Mouse (Mus musculus) stomach, postnatal 0 days (tissue): ENCODE measurements around the gene Supt3. TPM values are rescaled to one million over a fixed set of nuclear protein-coding genes. Genes with fewer than 3 reads are reported as not detected.

Experiments used
- ATAC-seq: fragments of 200-750 bp; cut with Nextera tagmentation; 2 replicates; pipeline ENCODE4 v1.8.0; 2017; ENCODE audit not compliant: low FRiP score, low TSS enrichment
- DNase-seq: peaks from one replicate; pipeline ENCODE4 v3.0.0-alpha.2; 2016; ENCODE audit warnings: low spot score
- H3K27ac ChIP-seq: fragments of 300-500 bp; sonication (generic); replicated peaks from 2 replicates; pipeline ENCODE4 v1.5.1; 2014; ENCODE audit warnings: mild to moderate bottlenecking, control low read depth
- H3K27me3 ChIP-seq: fragments of 300-500 bp; sonication (generic); 2 replicates; pipeline ENCODE4 v1.6.1; 2014; ENCODE audit warnings: low read length; ENCODE audit not compliant: control insufficient read depth, insufficient read depth
- H3K36me3 ChIP-seq: fragments of 300-500 bp; sonication (generic); 2 replicates; pipeline ENCODE4 v1.6.1; 2014; ENCODE audit warnings: low read length, mixed read lengths; ENCODE audit not compliant: control insufficient read depth, insufficient read depth
- H3K4me1 ChIP-seq: fragments of 300-500 bp; sonication (generic); replicated peaks from 2 replicates; pipeline ENCODE4 v1.6.1; 2014; ENCODE audit warnings: antibody characterized with exemption; ENCODE audit not compliant: control insufficient read depth, insufficient read depth
- H3K4me2 ChIP-seq: fragments of 300-500 bp; sonication (generic); replicated peaks from 2 replicates; pipeline ENCODE4 v1.6.1; 2014; ENCODE audit warnings: low read depth, mild to moderate bottlenecking, control low read depth, moderate library complexity
- H3K4me3 ChIP-seq: fragments of 300-500 bp; sonication (generic); 2 replicates; pipeline ENCODE4 v1.5.1; 2014; ENCODE audit warnings: low read depth, low read length, control low read depth
- H3K9ac ChIP-seq: fragments of 300-500 bp; sonication (generic); 2 replicates; pipeline ENCODE4 v1.6.1; 2014; ENCODE audit warnings: mild to moderate bottlenecking, low read length, control low read depth, mixed read lengths
- H3K9me3 ChIP-seq: fragments of 300-500 bp; sonication (generic); 2 replicates; pipeline ENCODE4 v1.6.1; 2016; ENCODE audit warnings: low read length; ENCODE audit not compliant: control insufficient read depth
- CTCF ChIP-seq: IDR thresholded peaks from 2 replicates; pipeline ENCODE4 v1.5.1; 2016; ENCODE audit warnings: antibody characterized with exemption, low read depth, mild to moderate bottlenecking, moderate library complexity
- EP300 ChIP-seq: optimal IDR thresholded peaks from 2 replicates; pipeline ENCODE3; 2016; ENCODE audit warnings: antibody characterized with exemption
- WGBS: fragments of 180-500 bp; shearing (Covaris S2); extraction: QIAGEN DNeasy Blood & Tissue Kit; methylation state at CpG from one replicate; pipeline ENCODE4 v1.1.7; 2014; 5-methylcytosine and 5-hydroxymethylcytosine counted together
- polyA plus RNA-seq: library from polyadenylated mRNA; unstranded; fragments of >200 nt; fragmentation: Nextera tagmentation; extraction: Ambion mirVana; gene quantifications from 2 replicates; pipeline ENCODE4 v1.2.1, GENCODE M21; 2015

The Supt3 gene
- polyA plus RNA-seq: 8.9 and 10.7 TPM in 2 replicates

GRCm38 (mm10) chr17:44776738-44777270 lies at the start of gene Supt3:
Supt3 (plus strand) TSS chr17:44777152.
- DNase-seq (peak; percentile 95), ATAC-seq (peak; percentile 97)
- 1% methylated on average over 40 of the region's 40 CpGs for WGBS
- peak within 1 kb of the TSS; percentile 92 for H3K27ac ChIP-seq
- no peaks in the 10 kb centered on the region for H3K27me3 ChIP-seq
- H3K4me2 ChIP-seq: peak within 1 kb of the TSS; percentile 77
- TF ChIP-seq EP300: no peak
- TF ChIP-seq CTCF: peak; percentile 60
- no peaks in the 10 kb centered on the region for H3K9me3 ChIP-seq
- H3K4me1 ChIP-seq: no peaks in the 10 kb centered on the region
- peak within 1 kb of the TSS; percentile 85 for H3K4me3 ChIP-seq
- H3K36me3 ChIP-seq: no peaks in the 10 kb centered on the region
- H3K9ac ChIP-seq: peak within 1 kb of the TSS; percentile 87

- Histone ChIP-seq H3K4me2 (no peak overlapping the region), H3K4me3 (no peak overlapping the region), H3K27me3 (no peaks in the 10 kb centered on the region), H3K4me1 (no peaks in the 10 kb centered on the region), H3K27ac (no peak overlapping the region), H3K9me3 (no peaks in the 10 kb centered on the region), H3K36me3 (no peaks in the 10 kb centered on the region), H3K9ac (no peak overlapping the region)
- TF ChIP-seq CTCF: no peak
- TF ChIP-seq EP300: no peak
- ATAC-seq: no peak
- DNase-seq: no peak
These were observed 49.3 kb upstream of the Supt3 start for GRCm38 (mm10) chr17:44727675-44728074.

- no peak for ATAC-seq
- TF ChIP-seq EP300 (no peak), CTCF (no peak)
- no peaks in the 10 kb centered on the region for H3K4me1 ChIP-seq
- H3K9ac ChIP-seq: no peak overlapping the region
- 41% methylated on average over 2 of the region's 2 CpGs for WGBS
- no peak overlapping the region for H3K4me3 ChIP-seq
- no peak for DNase-seq
- H3K27me3 ChIP-seq: 0 out of 2 replicates have a peak, but pooled peaks cover 1% of the 10 kb centered on the region
- no peak overlapping the region for H3K27ac ChIP-seq
- H3K36me3 ChIP-seq: no peaks in the 10 kb centered on the region
- H3K9me3 ChIP-seq: no peaks in the 10 kb centered on the region
- no peak overlapping the region for H3K4me2 ChIP-seq
These were observed 48.5 kb upstream of the Supt3 start for GRCm38 (mm10) chr17:44728464-44728863.

GRCm38 (mm10) chr17:44733544-44734310 lies 43.2 kb upstream of the Supt3 start:
- H3K27ac ChIP-seq: no peak overlapping the region
- peaks cover 3% of the 10 kb centered on the region; the same call in 1 of the 2 replicates for H3K27me3 ChIP-seq
- 17% methylated on average over 23 of the region's 23 CpGs for WGBS
- no peak for DNase-seq
- H3K4me3 ChIP-seq: peak overlapping the region; percentile 69
- peak overlapping the region; percentile 90 for H3K4me2 ChIP-seq
- no peak for TF ChIP-seq CTCF
- no peaks in the 10 kb centered on the region for H3K9me3 ChIP-seq
- H3K4me1 ChIP-seq: no peaks in the 10 kb centered on the region; the same call in 1 of the 2 replicates
- H3K9ac ChIP-seq: no peak overlapping the region
- no peak for ATAC-seq
- no peaks in the 10 kb centered on the region for H3K36me3 ChIP-seq

GRCm38 (mm10) chr17:44734501-44735222 lies 42.3 kb upstream of the Supt3 start:
- DNase-seq: peak; percentile 50
- Histone ChIP-seq H3K4me3 (peak overlapping the region; percentile 69), H3K4me1 (no peaks in the 10 kb centered on the region; the same call in 1 of the 2 replicates), H3K27me3 (peaks cover 3% of the 10 kb centered on the region; the same call in 1 of the 2 replicates), H3K27ac (peak overlapping the region; percentile 8; the same call in 1 of the 2 replicates), H3K9ac (peak overlapping the region; percentile 58), H3K4me2 (peak overlapping the region; percentile 90), H3K9me3 (no peaks in the 10 kb centered on the region), H3K36me3 (no peaks in the 10 kb centered on the region)
- TF ChIP-seq CTCF (0 out of 2 replicates have a peak, but pooled peaks have one; percentile 9), EP300 (no peak)
- WGBS: under 1% methylated on average over 48 of the region's 48 CpGs
- ATAC-seq: 0 out of 2 replicates have a peak, but pooled peaks have one; percentile 43
